Mouse (Mus musculus) cerebellum, adult (tissue): ENCODE measurements around the gene Foxo6.
A peak's percentile ranks its signal among the peaks of the same experiment; 100 is the strongest.

ENCODE experiments used
- ATAC-seq: cut with Nextera tagmentation; 2 replicates; pipeline ENCODE4 v1.9.2; 2017; ENCODE audit warnings: mild to moderate bottlenecking, moderate library complexity, mixed read lengths; ENCODE audit not compliant: insufficient number of reproducible peaks, low FRiP score, low TSS enrichment

The Foxo6 gene

GRCm38 (mm10) chr4:120259356-120260181, 27.6 kb downstream of the Foxo6 start:
- ATAC-seq: no peak

GRCm38 (mm10) chr4:120248800-120249261, 38.3 kb downstream of the Foxo6 start:
- ATAC-seq: no peak

- ATAC-seq: no peak
These were observed 39.7 kb downstream of the Foxo6 start for GRCm38 (mm10) chr4:120247412-120247811.

- ATAC-seq: no peak
These were observed 41.1 kb downstream of the Foxo6 start for GRCm38 (mm10) chr4:120246086-120246485.

- peak; percentile 53; the same call in 1 of the 2 replicates for ATAC-seq
These were observed 44.3 kb downstream of the Foxo6 start for GRCm38 (mm10) chr4:120242783-120243262.

- ATAC-seq: no peak
These were observed 46.0 kb downstream of the Foxo6 start for GRCm38 (mm10) chr4:120241106-120241505.

GRCm38 (mm10) chr4:120239419-120239818, 47.7 kb downstream of the Foxo6 start:
- ATAC-seq: no peak

GRCm38 (mm10) chr4:120233243-120233642, 53.9 kb downstream of the Foxo6 start:
- ATAC-seq: no peak

GRCm38 (mm10) chr4:120232541-120232940, 54.6 kb downstream of the Foxo6 start:
- no peak for ATAC-seq

- ATAC-seq: no peak
These were observed 55.2 kb downstream of the Foxo6 start for GRCm38 (mm10) chr4:120231982-120232381.

- no peak for ATAC-seq
These were observed 56.9 kb downstream of the Foxo6 start for GRCm38 (mm10) chr4:120230256-120230649.

- ATAC-seq: no peak
These were observed 57.5 kb downstream of the Foxo6 start for GRCm38 (mm10) chr4:120229505-120230255.

GRCm38 (mm10) chr4:120228613-120229012, 58.5 kb downstream of the Foxo6 start:
- no peak for ATAC-seq

- ATAC-seq: no peak
These were observed 59.9 kb downstream of the Foxo6 start for GRCm38 (mm10) chr4:120227224-120227623.

- ATAC-seq: no peak
These were observed 60.5 kb downstream of the Foxo6 start for GRCm38 (mm10) chr4:120226682-120227081.

GRCm38 (mm10) chr4:120225135-120225780, 61.9 kb downstream of the Foxo6 start:
- ATAC-seq: peak; percentile 77

GRCm38 (mm10) chr4:120223805-120224204, 63.3 kb downstream of the Foxo6 start:
- no peak for ATAC-seq

GRCm38 (mm10) chr4:120223108-120223745, 63.9 kb downstream of the Foxo6 start:
- no peak for ATAC-seq

- no peak for ATAC-seq
These were observed 65.4 kb downstream of the Foxo6 start for GRCm38 (mm10) chr4:120221708-120222107.

- no peak for ATAC-seq
These were observed 68.3 kb downstream of the Foxo6 start for GRCm38 (mm10) chr4:120218878-120219277.
